Mouse (Mus musculus) inflammation-experienced regulatory T-cells, adult 6 months (primary cell): ENCODE measurements around the gene Ppm1h. TPM values are rescaled to one million over a fixed set of nuclear protein-coding genes. Genes with fewer than 3 reads are reported as not detected.
"Not testable (repeated sequence)": the region's sequence is repeated elsewhere in the genome, so short reads cannot be mapped to it uniquely, and the experiment has no call there.

ENCODE experiments used
- ATAC-seq: one replicate; pipeline ENCODE4 v1.8.0; 2017
- polyA plus RNA-seq, 3 experiments: library from polyadenylated mRNA; unstranded; fragments of 100-300 nt; shearing (Covaris generic); gene quantifications; one replicate each; pipeline ENCODE4 v1.2.1; 2017

Ppm1h gene
- polyA plus RNA-seq, 3 experiments from 2014 or later, result 37.7 to 55.1 (median 44.0) TPM

- not testable (repeated sequence) for ATAC-seq
These were observed 256.8 kb downstream of the Ppm1h start for GRCm38 (mm10) chr10:122935406-122935805.

GRCm38 (mm10) chr10:122937380-122937779 is 258.8 kb downstream of the Ppm1h start:
- not testable (repeated sequence) for ATAC-seq

GRCm38 (mm10) chr10:122939546-122939945 is 261.0 kb downstream of the Ppm1h start:
- ATAC-seq, result no peak

GRCm38 (mm10) chr10:122942771-122943170 is 264.2 kb downstream of the Ppm1h start:
- no peak for ATAC-seq

- ATAC-seq, result no peak
These were observed 265.3 kb downstream of the Ppm1h start for GRCm38 (mm10) chr10:122943824-122944223.

- no peak for ATAC-seq
These were observed 266.3 kb downstream of the Ppm1h start for GRCm38 (mm10) chr10:122944888-122945287.

GRCm38 (mm10) chr10:122950966-122951365 is 272.4 kb downstream of the Ppm1h start:
- ATAC-seq, result no peak

GRCm38 (mm10) chr10:122953576-122953975 is 275.0 kb downstream of the Ppm1h start:
- ATAC-seq, result no peak

GRCm38 (mm10) chr10:122957918-122958317 is 279.4 kb downstream of the Ppm1h start:
- no peak for ATAC-seq

GRCm38 (mm10) chr10:122958699-122959098 is 280.1 kb downstream of the Ppm1h start:
- ATAC-seq, result no peak

GRCm38 (mm10) chr10:122960216-122960615 is 281.7 kb downstream of the Ppm1h start:
- no peak for ATAC-seq

GRCm38 (mm10) chr10:122960738-122961137 is 282.2 kb downstream of the Ppm1h start:
- no peak for ATAC-seq

GRCm38 (mm10) chr10:122961494-122961893 is 282.9 kb downstream of the Ppm1h start:
- ATAC-seq, result no peak

- no peak for ATAC-seq
These were observed 284.1 kb downstream of the Ppm1h start for GRCm38 (mm10) chr10:122962651-122963050.

GRCm38 (mm10) chr10:122963463-122964240 is 285.1 kb downstream of the Ppm1h start:
- ATAC-seq, result no peak

- ATAC-seq, result no peak
These were observed 285.7 kb downstream of the Ppm1h start for GRCm38 (mm10) chr10:122964241-122964636.

- not testable (repeated sequence) for ATAC-seq
These were observed 287.1 kb downstream of the Ppm1h start for GRCm38 (mm10) chr10:122965650-122966049.

GRCm38 (mm10) chr10:122966421-122966820 is 287.9 kb downstream of the Ppm1h start:
- no peak for ATAC-seq

- ATAC-seq, result no peak
These were observed 291.6 kb downstream of the Ppm1h start for GRCm38 (mm10) chr10:122970188-122970587.

GRCm38 (mm10) chr10:122973241-122973640 is 294.7 kb downstream of the Ppm1h start:
- no peak for ATAC-seq

GRCm38 (mm10) chr10:122976038-122976437 is 297.5 kb downstream of the Ppm1h start:
- peak; percentile 58 for ATAC-seq

GRCm38 (mm10) chr10:122979356-122979755 is 300.8 kb downstream of the Ppm1h start:
- ATAC-seq, result no peak

- ATAC-seq, result no peak
These were observed 301.6 kb downstream of the Ppm1h start for GRCm38 (mm10) chr10:122980123-122980522.

- no peak for ATAC-seq
These were observed 304.5 kb downstream of the Ppm1h start for GRCm38 (mm10) chr10:122982909-122983578.
